Mouse (Mus musculus) liver, embryonic 14.5 days (tissue): ENCODE measurements around the gene Tagln2.

Experiments used
- CTCF ChIP-seq: IDR thresholded peaks from 2 replicates; pipeline ENCODE4 v1.5.1; 2016; ENCODE audit warnings: antibody characterized with exemption, low read depth, control low read depth
- EP300 ChIP-seq: IDR thresholded peaks from 2 replicates; pipeline ENCODE4 v1.6.1; 2016; ENCODE audit warnings: antibody characterized with exemption, low read depth

GRCm38 (mm10) chr1:172535116-172535515 is 35.3 kb downstream of the Tagln2 start:
- TF ChIP-seq CTCF (no peak), EP300 (no peak)
